Mouse (Mus musculus) ES-Bruce4 (cell line): Measurements from ENCODE around the gene Med20. TPM values are rescaled to one million over a fixed set of nuclear protein-coding genes. Genes with fewer than 3 reads are reported as not detected.

ENCODE experiments used
- H3K27ac ChIP-seq: 2 replicates; pipeline ENCODE4 v1.5.1; 2012; ENCODE audit warnings: low read length, inconsistent platforms; ENCODE audit not compliant: insufficient read depth
- H3K27me3 ChIP-seq: 2 replicates; pipeline ENCODE4 v1.6.1; 2012; ENCODE audit warnings: mild to moderate bottlenecking, low read length, inconsistent platforms; ENCODE audit not compliant: control insufficient read depth, poor library complexity, insufficient read depth, severe bottlenecking
- H3K36me3 ChIP-seq: 2 replicates; pipeline ENCODE4 v1.6.1; 2012; ENCODE audit warnings: inconsistent platforms, mild to moderate bottlenecking, low read length, moderate library complexity; ENCODE audit not compliant: control insufficient read depth, poor library complexity, insufficient read depth, severe bottlenecking
- H3K4me1 ChIP-seq: one replicate; pipeline ENCODE4 v1.8.1; 2011; ENCODE audit warnings: low read length; ENCODE audit not compliant: control insufficient read depth, insufficient read depth
- H3K4me3 ChIP-seq: 2 replicates; pipeline ENCODE4 v1.5.1; 2011; ENCODE audit warnings: low read depth, mild to moderate bottlenecking, low read length
- H3K9ac ChIP-seq: 2 replicates; pipeline ENCODE4 v1.6.1; 2012; ENCODE audit warnings: low read depth, mild to moderate bottlenecking, inconsistent platforms; ENCODE audit not compliant: poor library complexity, severe bottlenecking
- H3K9me3 ChIP-seq: replicated peaks from 2 replicates; pipeline ENCODE4 v1.6.1; 2012; ENCODE audit warnings: mild to moderate bottlenecking, low read length, inconsistent platforms; ENCODE audit not compliant: control insufficient read depth, poor library complexity, insufficient read depth, severe bottlenecking
- CTCF ChIP-seq: IDR thresholded peaks from one replicate; pipeline ENCODE4 v1.8.1; 2011; ENCODE audit warnings: low read depth, low read length
- EP300 ChIP-seq: IDR thresholded peaks from 2 replicates; pipeline ENCODE4 v1.6.1; 2011; ENCODE audit warnings: low read depth, low read length; ENCODE audit not compliant: insufficient read depth
- POLR2A ChIP-seq: IDR thresholded peaks from one replicate; pipeline ENCODE4 v1.8.1; 2011; ENCODE audit warnings: low read length; ENCODE audit not compliant: insufficient read depth
- polyA plus RNA-seq: library from polyadenylated mRNA; stranded (reverse); fragments of >200 nt; gene quantifications from 2 replicates; pipeline ENCODE4 v1.2.4, GENCODE M21; 2011; ENCODE audit warnings: low read depth; ENCODE audit not compliant: missing spikeins, insufficient read depth, insufficient read length

Med20 gene
- polyA plus RNA-seq, 1 experiment, result 26.4 TPM

DNA sequence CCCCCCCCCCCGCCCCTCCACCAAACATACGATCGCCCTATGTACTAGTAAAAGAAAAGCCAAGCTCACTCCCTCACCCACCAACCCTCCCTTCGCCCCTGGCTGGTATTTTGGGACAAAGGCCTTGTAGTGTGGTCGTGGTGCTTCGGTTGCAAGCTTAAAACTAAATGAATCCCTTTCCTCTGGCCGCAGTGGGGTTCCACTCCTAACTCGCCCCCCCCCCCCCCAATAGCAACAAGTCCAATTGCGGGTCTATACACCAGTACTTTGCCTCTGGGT is 16.5 kb upstream of the Med20 start:
- TF ChIP-seq CTCF, result no peak
- no peak for TF ChIP-seq POLR2A
- TF ChIP-seq EP300, result no peak
- H3K9ac ChIP-seq, result peak overlapping the region; percentile 83
- peak overlapping the region; percentile 69 for H3K27ac ChIP-seq
- H3K4me3 ChIP-seq, result peak overlapping the region; percentile 69
- peaks cover 12% of the 10 kb centered on the region; the same call in 1 of the 2 replicates for H3K36me3 ChIP-seq
- H3K9me3 ChIP-seq, result no peaks in the 10 kb centered on the region
- no peaks in the 10 kb centered on the region for H3K27me3 ChIP-seq
- H3K4me1 ChIP-seq, result peaks cover 4% of the 10 kb centered on the region

DNA sequence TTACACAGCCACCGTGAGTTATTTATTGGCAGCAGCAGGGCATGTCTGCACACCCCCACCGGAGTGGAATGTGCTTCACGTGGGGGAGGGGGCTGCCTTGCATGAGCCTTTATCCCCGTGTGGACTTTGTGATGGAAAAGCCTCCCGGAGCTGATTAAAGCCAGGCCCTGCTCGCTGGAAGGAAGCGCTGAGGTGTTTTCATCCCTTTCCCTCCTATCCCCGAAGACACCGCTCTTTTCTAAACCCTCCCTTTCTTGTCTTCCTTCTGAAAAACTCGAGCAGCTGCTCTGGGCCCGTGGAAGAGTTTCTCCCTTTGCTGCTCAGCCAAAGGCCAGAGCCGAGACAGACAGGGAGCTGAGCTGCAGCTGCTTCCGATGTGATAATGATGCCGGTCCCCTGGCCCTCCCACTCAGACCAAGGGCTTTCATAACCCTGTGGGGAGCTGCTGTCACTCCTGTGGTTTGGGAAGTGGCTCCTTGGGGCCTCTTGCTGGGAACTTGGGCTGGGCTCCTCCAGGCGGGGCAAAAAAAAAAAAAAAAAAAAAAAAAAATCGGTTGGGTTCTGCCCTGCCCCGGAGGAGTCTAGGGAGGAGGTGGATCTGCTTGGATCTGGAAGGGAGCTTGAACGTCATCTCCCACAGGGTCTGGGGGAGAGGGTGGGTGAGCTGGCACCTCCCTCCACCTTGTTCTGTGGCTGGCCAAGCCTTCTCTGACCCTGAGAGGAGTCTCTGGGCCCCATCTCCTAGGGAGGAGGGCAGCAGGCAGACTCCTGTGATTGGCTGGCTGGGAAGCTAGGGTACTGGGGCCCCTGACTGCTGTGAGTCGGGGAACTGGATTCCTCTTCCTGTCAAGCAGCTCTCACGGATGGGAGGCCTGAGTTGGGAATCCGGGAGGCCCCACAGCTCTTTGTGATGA is 15.9 kb upstream of the Med20 start:
- peak overlapping the region; percentile 69 for H3K27ac ChIP-seq
- no peaks in the 10 kb centered on the region for H3K9me3 ChIP-seq
- H3K36me3 ChIP-seq, result peaks cover 12% of the 10 kb centered on the region; the same call in 1 of the 2 replicates
- H3K4me1 ChIP-seq, result peaks cover 4% of the 10 kb centered on the region
- no peaks in the 10 kb centered on the region for H3K27me3 ChIP-seq
- peak overlapping the region; percentile 69 for H3K4me3 ChIP-seq
- peak overlapping the region; percentile 83 for H3K9ac ChIP-seq
- no peak for TF ChIP-seq CTCF
- no peak; the same call in 1 of the 2 replicates for TF ChIP-seq EP300
- TF ChIP-seq POLR2A, result no peak

DNA sequence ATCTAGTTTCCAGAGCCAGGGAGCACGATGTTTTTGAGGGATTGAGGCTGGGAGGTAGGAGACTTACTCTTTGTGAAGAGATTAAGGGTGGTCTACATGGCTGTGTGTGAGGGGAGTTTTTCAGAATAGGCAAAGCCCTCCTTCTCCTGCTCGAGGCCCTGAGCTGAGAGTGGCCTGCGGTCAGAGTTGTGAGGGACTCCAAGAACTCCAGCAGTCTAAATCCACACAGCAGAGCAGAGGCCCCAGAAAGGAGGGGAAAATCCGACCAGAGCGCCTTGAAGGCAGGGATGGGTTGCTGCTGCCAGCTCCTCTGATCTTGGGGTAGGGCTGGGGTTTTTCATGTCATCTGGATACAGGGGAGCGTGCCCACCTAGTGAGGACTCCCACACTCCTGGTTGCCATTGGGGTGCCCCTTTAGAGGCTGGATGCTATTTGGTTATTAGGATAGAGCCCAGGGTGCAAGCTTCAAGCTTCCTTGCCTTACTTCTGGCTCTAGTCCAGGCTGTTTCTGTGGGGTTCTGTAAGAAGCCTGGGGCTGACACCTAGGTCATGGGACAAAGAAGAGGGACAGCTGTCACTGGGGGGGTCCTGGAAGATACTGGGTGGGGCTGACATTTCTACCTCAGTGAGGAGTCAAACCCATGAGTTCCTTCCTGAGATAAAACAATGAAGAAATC is 15.1 kb upstream of the Med20 start:
- H3K4me1 ChIP-seq, result peaks cover 4% of the 10 kb centered on the region

DNA sequence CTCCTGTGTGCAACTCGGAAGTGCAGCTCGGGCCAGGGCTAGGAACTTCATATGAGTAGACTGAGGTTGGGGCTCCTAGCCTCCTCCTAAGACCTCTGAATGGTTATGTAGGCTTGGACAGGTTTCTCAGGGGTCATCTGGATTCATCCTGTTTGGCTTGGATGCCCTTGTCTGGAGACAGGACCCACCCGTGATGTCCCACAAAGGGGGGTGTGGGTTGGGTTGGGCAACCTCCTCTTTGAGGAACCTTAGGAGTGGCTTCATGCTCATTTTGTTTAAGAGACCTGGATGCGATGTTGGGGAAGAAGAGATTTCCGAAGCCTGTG is 14.6 kb upstream of the Med20 start:
- H3K36me3 ChIP-seq, result peaks cover 20% of the 10 kb centered on the region
- TF ChIP-seq POLR2A (no peak), EP300 (no peak), CTCF (no peak)
- peaks cover 4% of the 10 kb centered on the region for H3K4me1 ChIP-seq
- no peak overlapping the region for H3K4me3 ChIP-seq
- peak overlapping the region; percentile 83 for H3K9ac ChIP-seq
- no peaks in the 10 kb centered on the region for H3K27me3 ChIP-seq
- H3K9me3 ChIP-seq, result no peaks in the 10 kb centered on the region
- peak overlapping the region; percentile 69 for H3K27ac ChIP-seq

More for the DNA sequence above, 15.1 kb upstream of the Med20 start:
- Histone ChIP-seq H3K9me3 (no peaks in the 10 kb centered on the region), H3K27ac (peak overlapping the region; percentile 69), H3K4me3 (no peak overlapping the region), H3K27me3 (no peaks in the 10 kb centered on the region), H3K36me3 (peaks cover 14% of the 10 kb centered on the region), H3K9ac (peak overlapping the region; percentile 83)
- TF ChIP-seq EP300 (no peak), CTCF (no peak), POLR2A (no peak)

DNA sequence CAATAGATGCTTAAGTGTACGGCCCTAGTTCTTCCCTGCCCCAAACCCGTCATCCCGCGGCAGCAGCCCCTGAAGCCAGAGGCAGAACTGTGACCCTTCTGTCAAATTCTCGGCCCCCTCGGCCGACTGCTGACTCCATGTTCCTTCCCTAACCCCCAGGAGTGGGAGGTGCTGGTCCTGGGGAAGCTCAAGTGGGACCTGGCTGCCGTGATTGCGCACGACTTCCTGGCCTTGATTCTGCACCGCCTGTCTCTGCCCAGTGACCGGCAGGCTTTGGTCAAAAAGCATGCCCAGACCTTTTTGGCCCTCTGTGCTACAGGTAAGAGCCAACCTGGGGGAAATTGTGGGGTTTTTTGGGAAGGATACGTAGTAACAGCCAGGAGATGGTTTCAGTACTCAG is 14.1 kb upstream of the Med20 start:
- Histone ChIP-seq H3K36me3 (peaks cover 24% of the 10 kb centered on the region), H3K4me1 (peaks cover 6% of the 10 kb centered on the region), H3K4me3 (no peak overlapping the region), H3K27me3 (no peaks in the 10 kb centered on the region), H3K9me3 (no peaks in the 10 kb centered on the region), H3K27ac (peak overlapping the region; percentile 69), H3K9ac (peak overlapping the region; percentile 23)
- no peak for TF ChIP-seq POLR2A
